Mouse (Mus musculus) bone marrow macrophage, adult 2 months (primary cell): Measurements from ENCODE around the gene Cenps.

Experiments used
- CTCF ChIP-seq: IDR thresholded peaks from 2 replicates; pipeline ENCODE4 v1.5.1; 2012; ENCODE audit warnings: low read depth, mild to moderate bottlenecking, low read length, moderate library complexity
- POLR2A ChIP-seq: IDR thresholded peaks from 2 replicates; pipeline ENCODE4 v1.6.1; 2012; ENCODE audit warnings: mild to moderate bottlenecking, low read depth, low read length, borderline replicate concordance

DNA sequence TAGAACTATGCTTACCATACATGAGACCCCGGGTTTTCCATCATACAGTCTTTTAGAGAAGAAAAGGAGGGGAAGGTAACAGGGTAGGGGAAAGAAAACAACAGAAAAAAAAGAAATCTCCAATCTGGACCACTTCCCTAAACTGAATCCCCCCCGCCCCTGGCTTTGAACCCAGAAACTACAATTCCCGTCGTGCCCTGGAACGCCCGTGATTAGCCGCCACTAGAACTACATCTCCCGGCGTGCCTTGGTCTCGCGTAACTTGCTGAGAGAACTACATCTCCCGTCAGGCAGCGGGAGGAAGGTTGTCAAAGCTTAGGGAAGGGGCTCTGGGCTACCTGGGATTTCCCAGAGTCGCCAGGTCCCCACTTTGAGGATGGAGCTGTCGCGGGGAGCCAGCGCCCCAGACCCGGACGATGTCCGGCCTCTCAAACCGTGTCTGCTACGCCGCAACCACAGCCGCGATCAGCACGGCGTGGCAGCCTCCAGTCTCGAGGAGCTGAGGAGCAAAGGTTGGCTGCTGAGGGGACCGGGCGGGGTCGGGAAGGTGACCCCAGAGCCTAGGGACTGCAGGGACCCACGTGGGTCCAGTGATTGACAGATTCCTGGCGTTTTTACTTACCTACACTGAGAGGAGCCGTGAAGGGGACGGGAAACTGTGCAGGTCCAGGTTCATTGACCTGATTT is 33.4 kb downstream of the Cenps start, which contains the start of gene Dffa:
- no peak for TF ChIP-seq CTCF
- TF ChIP-seq POLR2A: no peak
